Mouse (Mus musculus): ENCODE results near the gene Klre1.

Klre1 gene

DNA sequence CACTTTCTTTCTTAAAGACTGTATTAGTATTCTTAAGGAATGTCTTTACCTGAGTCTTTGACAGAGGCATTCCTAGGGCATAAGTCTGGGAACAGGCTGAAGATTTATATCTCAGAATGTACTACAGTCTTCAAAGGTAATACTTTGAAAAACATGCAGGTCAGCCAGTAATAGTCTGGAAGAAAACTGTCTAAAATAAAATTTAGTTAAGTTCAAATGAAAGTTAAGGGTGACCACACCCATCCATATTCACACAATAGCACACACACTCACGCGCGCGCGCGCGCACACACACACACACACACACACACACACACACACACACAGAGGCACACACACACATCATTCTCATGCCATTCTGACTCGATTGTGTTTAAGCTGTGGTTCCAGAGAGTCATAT lies at the start of gene Klre1:
Klre1 (plus strand) TSS at position 301 of the 400 bp plus-strand sequence.
- no peak for DNase-seq (ENCODE audit: low read depth)

DNA sequence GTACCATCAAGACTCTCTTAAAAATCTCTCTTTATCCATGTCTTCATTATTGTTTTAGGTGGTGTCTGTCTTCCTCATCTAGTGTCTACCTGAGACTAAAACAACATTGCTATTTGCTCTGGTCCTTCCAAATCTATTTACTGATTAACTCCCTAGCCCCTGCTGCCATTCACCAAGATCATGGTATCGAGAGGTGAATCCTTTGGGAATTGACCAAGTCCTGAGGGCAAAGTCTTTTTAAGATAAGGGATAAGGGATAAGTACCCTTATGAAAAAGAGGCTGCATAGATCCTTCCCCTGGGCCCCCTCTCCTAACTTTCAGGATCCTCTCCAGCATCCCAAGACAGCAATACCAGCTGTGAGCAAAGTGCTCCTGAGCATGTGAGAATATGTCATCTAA lies 48.1 kb upstream of the Klre1 start:
- no peak for DNase-seq (ENCODE audit: low read depth)

DNA sequence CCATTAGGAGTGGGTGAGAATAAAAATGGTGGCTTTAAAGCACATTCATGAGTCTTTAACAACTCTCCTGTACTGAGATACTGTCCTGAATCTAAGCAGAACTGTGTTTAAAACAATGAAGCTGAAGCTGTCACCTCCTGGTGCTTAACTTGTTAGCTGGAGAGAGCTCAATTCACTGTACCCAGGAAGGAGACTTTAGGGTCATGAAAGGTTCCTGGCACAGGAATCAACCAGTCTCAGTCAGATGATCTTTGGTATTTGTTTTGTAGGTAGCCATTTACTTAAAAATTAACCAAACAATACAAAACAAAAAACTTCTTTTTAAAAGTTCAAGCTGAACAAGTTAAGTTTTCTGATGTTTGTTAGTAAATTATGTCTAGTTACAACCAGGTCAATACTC lies 47.4 kb upstream of the Klre1 start:
- DNase-seq (ENCODE audit: low read depth): no peak

DNA sequence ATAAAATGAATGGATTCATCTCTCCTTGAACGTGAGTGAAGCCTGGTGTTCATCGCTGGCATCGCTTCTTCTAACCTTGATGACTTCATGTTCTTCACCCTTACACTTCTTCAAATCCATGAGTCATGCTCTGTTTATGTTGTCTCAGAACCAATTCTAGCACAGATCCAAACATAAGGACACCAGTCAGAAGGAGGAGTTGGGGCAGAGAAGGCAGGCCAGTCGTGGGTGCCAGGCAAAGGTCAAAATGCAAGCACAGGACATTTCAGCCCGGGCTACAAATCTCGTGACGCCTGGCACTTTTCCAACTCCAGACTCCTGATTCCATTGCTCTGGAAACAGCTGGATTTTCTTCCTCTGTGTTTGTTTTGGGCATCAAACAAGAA lies 45.2 kb upstream of the Klre1 start:
- peak; percentile 64 for DNase-seq (ENCODE audit: low read depth)

DNA sequence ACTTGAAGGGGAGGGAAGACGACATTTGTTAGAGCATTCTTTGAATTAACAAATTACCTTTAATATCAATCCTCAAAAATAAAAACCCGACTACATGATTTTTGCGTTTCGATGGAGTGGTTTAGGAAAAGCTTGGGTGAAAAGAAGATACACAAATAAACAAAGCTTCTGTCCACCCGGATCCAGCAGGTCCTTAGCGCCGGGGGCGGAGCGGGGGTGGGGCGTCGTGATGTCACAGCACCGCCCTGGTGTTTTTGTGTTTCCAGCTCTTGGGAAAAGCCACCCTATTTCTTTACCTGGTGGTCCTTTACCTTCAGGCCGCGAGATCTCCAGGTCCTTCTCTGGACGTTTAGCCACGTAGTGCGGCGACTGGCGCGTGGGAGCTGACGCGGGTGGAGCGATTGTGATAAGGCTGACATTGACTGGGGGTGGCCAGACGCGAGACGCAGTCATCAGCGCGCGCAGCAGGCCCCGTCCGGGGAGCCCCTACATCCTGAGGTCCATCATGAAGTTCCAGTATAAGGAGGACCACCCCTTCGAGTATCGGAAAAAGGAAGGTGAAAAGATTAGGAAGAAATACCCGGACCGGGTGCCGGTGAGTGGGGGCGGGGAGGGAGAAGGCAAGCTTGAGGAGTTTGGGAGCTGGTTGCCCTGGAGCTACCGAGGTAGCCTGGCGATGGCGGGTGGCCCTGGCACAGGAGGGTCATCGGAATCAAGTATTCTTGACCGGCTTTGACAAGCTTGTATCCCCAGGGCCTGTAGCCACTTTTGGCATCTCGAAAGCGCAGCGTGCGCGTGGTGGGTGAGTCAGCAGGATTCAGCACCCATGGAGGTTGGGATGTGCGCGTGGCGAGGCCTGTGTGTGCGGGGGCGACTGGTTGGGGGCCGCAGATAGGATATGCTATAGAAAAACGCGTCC lies 44.5 kb upstream of the Klre1 start, which contains the start of gene Gabarapl1:
Gabarapl1 (plus strand) TSS at position 219 of the 919 bp plus-strand sequence.
- peak; percentile 54 for DNase-seq (ENCODE audit: low read depth)

DNA sequence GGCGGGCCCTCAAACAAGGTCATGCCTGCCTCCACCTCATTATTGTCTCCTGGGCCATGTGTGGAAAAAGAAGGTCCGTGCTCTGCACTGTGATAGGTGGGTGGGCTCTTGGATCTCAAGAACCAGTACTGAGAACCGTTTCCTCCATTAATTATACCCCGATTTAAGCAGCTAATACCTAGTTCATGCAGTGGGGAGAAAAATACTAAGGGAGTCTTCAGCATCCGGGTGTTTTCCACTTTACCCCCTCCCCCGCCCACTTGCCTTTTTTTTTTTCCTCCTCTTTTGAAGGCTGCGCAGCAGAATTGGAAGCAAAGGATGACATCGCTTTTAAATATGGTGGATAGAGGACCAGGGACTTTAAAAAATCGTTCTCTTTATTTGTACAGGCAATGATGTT lies 43.6 kb upstream of the Klre1 start:
- no peak for DNase-seq (ENCODE audit: low read depth)

DNA sequence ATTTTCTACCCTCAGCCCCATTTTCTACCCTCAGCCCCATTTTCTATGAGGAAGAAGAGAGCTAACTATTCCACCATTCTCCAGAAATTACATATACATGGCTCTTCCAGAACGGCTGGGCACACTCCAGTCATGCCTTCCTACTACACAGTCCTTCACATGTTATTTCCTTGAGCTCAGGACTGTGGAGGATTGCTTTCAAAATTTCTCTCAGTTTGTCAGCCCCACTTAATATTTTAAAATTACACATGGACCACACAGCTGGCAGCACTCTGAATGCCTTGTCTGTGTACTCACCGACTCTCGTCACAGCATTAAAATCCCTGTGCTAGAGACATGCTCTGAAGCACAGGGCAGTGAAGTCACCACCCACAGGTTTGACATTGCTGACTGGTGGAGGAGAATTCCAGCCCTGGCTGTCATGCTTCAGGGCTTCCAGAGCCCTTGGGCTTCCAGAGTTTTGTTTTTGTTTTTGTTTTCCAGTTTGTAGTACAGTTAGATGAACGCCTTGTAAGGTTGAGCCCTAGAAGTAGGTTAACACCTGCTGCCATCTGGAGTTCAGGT lies 43.0 kb upstream of the Klre1 start:
- DNase-seq (ENCODE audit: low read depth): no peak

DNA sequence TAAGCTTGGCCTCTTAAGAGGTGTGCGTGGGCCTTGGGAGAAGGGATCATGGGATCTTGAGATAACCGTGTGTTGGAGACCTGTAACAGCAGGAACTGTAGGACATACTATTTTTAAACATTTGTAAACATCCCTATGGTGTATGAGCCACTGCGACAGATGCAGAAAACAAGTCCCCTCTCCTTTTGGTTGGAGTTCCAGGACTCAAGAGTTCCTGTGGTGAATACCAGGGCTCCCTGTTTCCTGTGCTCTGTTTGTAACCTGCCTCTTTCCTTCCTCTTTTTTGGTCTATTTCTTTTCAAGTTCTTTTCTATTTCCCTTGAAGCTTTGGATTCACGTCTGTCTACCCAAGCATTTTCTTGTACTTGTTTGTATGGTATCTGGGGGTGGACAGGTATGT lies 42.0 kb upstream of the Klre1 start:
- DNase-seq (ENCODE audit: low read depth): no peak

DNA sequence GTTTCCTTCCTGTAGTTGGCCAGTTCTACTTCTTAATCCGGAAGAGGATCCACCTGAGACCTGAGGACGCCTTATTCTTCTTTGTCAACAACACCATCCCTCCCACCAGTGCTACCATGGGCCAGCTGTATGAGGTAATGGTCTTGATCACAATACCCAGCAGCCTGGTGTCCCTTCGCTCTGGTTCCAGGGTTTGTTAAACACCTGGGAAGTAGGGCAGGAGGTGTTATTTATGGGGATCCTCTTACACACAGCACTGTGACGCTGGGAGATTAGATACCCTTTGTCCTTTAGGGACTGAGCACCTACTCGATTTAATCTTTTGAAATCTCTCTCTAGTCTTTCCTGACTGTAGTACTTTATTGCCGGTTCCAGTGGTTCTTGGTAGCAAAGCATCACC lies 39.1 kb upstream of the Klre1 start:
- no peak for DNase-seq (ENCODE audit: low read depth)

DNA sequence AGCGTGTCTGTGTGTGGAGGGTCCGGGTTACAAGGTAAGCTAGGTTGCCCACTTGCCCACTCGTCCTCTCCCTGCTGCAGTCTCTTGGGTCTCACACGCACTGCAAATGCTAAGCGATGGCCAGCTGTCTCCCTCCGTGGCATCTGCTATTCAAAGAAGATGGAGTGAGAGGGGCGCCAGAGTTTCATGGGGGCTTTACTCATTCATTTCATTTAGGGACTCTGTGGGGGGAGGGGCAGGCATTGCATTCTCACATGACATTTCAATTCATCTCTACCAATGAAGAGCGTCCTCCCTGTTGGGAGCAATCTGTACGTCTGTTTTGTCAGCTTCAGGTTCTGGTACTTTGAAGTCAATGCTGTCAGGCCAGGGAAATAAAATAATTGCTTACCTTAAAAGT lies 35.8 kb upstream of the Klre1 start:
- no peak for DNase-seq (ENCODE audit: low read depth)

DNA sequence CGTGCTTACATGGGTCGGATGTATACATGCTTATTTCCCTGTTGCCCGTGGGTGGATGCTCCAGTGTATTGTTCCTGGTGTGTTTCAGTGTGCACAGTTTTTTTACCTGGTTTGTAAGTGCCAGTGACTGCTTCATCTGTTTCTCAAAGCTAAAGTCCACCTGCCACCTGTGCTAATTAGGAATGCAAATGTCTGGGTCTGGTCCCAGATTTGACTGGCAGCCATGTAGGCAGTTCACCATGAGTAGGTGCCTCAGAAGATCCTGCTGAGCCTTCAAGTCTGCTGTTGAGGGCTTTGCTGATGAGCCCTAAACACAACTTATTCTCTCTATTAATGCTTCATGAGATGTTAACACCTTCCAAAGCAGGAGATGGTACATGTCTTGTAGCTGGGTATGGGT lies 35.2 kb upstream of the Klre1 start:
- no peak for DNase-seq (ENCODE audit: low read depth)

DNA sequence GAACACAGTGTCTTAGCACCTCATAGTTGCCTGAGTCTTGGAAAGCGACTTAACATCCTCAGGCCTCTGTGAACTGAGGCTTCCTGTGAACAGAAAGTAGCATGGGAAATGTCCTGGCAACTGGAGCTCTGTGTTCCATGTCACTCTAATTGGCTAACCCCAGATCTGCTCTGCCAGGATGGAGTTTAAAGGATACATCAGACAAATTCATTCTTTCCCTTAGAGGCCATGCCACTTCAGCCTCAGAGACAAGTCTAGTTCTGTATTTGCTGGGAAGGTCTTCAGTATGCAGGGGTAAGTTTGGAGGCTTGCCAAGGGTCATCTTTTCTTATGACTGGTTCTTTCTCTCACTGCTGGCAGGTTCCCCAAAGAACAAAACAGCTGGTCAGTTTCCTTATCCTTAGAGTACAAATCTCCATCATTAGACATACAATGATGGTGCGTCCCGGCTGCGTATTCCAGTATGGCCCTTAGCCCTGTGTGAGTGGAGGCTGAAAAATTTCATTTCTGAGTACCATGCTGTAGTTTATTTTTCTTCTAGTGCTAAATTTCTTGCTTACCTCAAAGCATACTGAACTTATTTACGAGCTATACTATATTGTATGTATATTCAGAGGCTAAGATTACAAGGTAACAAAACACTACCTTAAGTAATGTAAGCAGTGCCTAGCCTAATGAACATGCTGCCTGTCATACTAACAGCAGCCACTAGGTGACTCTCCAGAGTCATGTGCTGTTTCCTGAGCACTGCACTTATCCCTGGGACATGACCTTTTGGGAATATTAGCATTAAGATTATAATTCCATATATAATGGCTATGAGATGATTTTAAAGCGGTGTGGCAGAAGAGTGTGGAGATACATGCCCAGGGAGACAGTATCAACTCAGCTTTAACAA lies 33.7 kb upstream of the Klre1 start:
- peak; percentile 49 for DNase-seq (ENCODE audit: low read depth)

DNA sequence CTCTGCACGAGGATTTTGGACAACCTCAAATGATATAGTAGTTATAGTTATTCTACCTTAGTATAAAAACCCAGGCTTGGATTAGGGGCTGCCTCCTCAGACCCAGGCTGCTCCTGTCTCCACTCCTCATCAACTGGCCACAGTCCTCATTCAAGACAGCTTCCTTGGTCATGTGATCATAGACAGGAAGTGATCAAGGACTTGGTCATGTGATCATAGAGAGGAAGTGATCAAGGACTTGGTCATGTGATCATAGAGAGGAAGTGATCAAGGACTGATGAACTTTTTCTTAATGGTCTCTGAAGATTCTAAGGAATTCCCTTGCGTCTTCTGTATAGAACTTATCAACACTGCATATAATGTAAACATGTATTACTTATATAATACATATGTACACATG lies 30.4 kb upstream of the Klre1 start:
- DNase-seq (ENCODE audit: low read depth): no peak

DNA sequence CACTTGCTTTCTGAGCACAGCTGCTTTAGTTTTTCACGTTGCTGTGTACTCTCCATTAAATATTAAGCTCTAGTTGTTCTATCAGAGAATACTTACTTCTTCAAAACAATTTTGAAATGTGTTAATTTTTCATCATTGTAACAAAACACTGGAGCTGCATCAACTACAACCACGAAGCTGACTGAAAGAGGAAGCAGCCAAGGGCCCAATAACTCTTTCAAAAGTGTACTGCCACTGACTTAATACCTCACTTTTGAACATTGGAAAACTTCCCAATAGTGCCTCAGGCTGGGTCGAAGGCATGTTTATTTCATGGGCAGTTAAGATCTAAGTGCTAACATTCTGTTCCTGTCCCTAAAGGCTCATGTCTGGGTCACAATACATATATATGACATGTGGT lies 29.7 kb upstream of the Klre1 start:
- no peak for DNase-seq (ENCODE audit: low read depth)

DNA sequence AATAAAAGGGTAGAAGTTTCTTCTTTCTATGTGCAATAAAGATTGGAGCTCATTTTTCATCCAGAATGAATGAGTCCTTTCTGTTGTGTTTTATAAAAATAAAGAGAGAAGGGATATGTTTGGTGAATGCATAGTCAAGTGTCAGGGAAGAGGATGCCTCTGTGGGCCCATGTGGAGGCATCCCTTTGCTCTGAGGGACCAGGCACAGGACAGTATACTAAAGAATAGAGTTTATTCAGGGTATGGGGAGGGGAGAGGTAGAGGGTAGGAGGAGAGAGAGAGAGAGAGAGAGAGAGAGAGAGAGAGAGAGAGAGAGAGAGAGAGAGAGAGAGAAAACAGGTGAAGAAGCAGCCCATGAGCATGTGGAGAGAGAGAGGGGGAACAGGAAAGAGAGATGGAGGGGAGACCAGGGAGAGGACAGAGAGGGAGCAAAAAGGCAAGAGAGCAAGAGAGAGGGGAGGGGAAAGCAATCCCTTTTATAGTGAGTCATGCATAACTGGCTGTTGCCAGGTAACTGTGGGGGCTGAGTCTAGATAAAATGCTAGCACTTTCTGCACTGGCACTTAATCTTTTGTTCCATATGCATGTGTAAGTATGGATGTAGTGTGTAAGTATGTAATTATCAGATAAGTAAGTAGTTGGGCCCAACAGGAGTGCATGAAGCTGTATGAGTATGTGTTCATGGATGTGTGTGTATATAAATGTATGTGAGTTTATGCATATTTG lies 20.2 kb upstream of the Klre1 start:
- no peak for DNase-seq (ENCODE audit: low read depth)

DNA sequence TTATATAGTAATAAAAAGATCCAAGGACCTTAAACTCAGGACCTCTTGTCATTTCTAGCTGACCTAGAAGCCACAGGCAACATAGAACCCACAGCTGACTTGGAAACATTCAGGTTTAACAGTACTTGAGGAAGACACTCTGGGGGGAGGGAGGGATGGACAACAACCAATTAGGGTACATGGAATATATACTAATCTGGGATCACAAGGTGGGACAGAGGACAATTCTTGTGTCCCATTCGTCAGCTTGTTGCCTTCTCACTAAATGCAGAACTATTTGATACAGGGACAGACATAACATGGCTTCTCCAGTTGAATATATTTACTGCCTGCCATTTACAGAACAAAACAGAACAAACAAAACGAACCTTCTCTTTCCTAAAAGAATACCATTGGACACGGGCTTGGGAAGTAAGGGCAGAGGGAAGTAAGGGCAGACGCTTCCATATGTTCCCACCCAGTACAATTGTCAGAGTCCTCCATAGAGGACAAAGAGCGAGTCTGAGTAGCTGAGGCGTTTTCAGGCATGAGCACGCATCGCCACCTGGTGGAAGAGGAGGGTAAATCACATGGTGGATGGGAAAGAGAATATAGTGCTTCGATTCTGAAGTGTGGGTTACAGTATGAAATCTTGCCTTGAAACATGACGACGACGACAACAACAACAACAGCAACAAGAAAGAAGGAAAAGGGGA lies 18.6 kb upstream of the Klre1 start:
- DNase-seq (ENCODE audit: low read depth): no peak

DNA sequence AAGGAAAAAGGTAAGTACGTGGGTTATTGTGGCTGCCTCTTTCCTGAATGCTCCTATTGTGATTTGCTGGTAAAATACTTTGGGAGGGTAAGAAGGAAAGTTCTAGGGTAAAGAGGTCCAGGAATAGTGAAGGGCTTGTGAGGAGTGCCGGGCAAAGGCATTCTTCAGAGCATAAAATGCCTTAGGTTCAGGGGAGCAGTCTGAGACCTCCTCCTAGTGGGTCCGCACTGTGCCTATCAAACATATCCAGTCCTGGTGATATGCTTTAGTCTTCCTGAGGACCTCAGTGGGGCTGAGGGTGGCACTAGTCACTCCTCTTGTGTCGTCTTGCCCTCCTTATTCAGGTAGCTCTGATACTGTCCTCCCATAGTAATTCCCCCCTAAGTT lies 18.1 kb upstream of the Klre1 start:
- DNase-seq (ENCODE audit: low read depth): no peak

DNA sequence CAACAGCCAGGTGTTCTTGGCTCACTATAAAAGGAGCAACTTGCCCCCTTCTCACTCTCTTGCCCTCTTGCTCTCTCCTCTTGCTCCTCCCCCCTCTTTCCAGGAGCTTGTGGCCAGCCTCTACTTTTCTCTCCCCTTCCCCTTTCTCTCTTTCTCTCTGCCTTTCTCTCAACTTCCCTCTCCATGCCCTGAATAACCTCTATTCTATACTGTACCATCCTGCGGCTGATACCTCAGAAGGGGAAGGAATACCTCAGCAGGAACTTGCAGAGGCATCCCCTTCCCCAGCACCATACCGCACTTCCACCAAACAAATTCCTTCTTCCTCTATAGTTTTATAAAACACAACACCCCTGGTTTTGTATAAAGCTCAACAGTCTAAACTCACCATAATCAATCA lies 12.4 kb upstream of the Klre1 start:
- no peak for DNase-seq (ENCODE audit: low read depth)

DNA sequence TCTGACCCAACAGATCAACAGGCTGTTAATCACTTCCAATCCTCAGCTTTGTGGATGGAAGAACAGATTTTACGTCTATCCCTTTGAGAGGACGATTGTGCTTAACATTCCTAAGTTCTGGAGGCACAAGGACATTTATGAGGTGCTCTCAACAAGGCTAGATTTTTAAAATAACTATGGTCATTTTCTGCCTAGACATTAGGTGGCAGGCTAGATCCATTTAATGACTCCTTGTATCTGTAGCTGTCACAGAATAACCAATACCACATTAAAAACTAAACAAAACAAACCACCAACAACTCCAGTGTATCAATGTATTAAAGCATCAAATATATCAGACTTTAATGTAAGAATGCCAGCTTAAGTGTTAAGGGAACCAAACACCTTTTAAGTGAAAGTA lies 2.4 kb upstream of the Klre1 start:
- DNase-seq (ENCODE audit: low read depth): no peak

DNA sequence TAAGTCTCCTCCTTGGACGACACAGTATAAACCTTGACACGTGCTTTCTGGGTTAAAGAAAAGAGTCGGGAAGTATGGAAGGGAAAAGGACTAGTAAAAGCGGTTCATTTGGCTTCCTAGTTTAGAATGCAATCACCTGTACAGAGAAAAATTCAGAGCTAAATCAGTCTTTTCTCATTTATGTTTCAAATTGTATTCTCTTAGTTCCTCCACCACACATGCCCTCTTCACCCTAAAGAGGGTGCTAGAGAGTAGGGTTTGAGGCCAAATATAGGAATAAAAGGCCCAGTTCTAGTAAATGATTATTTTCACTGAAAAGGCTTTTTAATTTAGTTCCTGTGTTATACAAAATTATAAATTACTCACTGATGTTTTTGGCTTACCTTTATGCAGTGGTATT lies 3.6 kb downstream of the Klre1 start:
- no peak for DNase-seq (ENCODE audit: low read depth)

DNA sequence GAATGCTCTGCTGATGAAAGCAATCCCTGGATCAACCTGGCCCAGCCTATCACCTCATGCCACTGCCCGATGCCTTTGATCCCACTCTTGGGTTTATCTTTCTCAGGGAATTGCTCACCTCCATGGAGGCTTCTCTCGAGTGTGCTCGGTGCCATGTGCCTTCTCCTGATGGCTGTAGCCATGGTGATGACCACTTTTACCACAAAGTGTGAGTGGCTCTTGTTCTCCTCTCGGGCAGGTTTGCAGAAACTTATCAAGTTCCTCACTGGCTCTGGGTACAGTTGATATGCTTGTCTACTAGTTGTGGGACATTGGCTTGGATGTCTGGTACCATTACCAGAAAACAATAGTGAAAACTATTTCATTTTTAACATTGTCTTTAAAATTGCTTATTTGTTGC lies 4.2 kb downstream of the Klre1 start:
- no peak for DNase-seq (ENCODE audit: low read depth)

All from fibroblast of lung, adult 2 months (primary cell).